Mouse (Mus musculus) midbrain, postnatal 0 days (tissue): ENCODE results near the gene 2210011C24Rik. TPM values are rescaled to one million over a fixed set of nuclear protein-coding genes. Genes with fewer than 3 reads are reported as not detected.
A peak's percentile ranks its signal among the peaks of the same experiment; 100 is the strongest.

ENCODE experiments used
- ATAC-seq: fragments of 200-750 bp; cut with Nextera tagmentation; 2 replicates; pipeline ENCODE4 v1.8.0; 2017; ENCODE audit warnings: moderate number of reproducible peaks, mild to moderate bottlenecking, moderate TSS enrichment, moderate library complexity; ENCODE audit not compliant: low FRiP score
- DNase-seq: peaks from one replicate; pipeline ENCODE4 v3.0.0-alpha.2; 2015; ENCODE audit warnings: low spot score
- H3K27ac ChIP-seq: fragments of 300-500 bp; sonication (generic); 2 replicates; pipeline ENCODE4 v1.5.1; 2014; ENCODE audit warnings: low read depth, mild to moderate bottlenecking, low read length, mixed read lengths
- H3K27me3 ChIP-seq: fragments of 300-500 bp; sonication (generic); 2 replicates; pipeline ENCODE4 v1.6.1; 2014; ENCODE audit warnings: low read length, control low read depth, mixed read lengths; ENCODE audit not compliant: insufficient read depth
- H3K36me3 ChIP-seq: fragments of 300-500 bp; sonication (generic); 2 replicates; pipeline ENCODE4 v1.6.1; 2014; ENCODE audit warnings: low read length, control low read depth, mixed read lengths; ENCODE audit not compliant: insufficient read depth
- H3K4me1 ChIP-seq: fragments of 300-500 bp; sonication (generic); 2 replicates; pipeline ENCODE4 v1.6.1; 2014; ENCODE audit warnings: mild to moderate bottlenecking, control low read depth, antibody characterized with exemption, low read length, mixed read lengths; ENCODE audit not compliant: insufficient read depth
- H3K4me2 ChIP-seq: fragments of 300-500 bp; sonication (generic); 2 replicates; pipeline ENCODE4 v1.6.1; 2014; ENCODE audit warnings: low read depth, mild to moderate bottlenecking, low read length, mixed read lengths; ENCODE audit not compliant: poor library complexity, severe bottlenecking
- H3K4me3 ChIP-seq: fragments of 300-500 bp; sonication (generic); 2 replicates; pipeline ENCODE4 v1.5.1; 2014; ENCODE audit warnings: low read depth, mild to moderate bottlenecking, low read length, moderate library complexity
- H3K9ac ChIP-seq: fragments of 300-500 bp; sonication (generic); replicated peaks from 2 replicates; pipeline ENCODE4 v1.6.1; 2014; ENCODE audit warnings: mild to moderate bottlenecking, low read length, moderate library complexity, mixed read lengths; ENCODE audit not compliant: poor library complexity, severe bottlenecking
- H3K9me3 ChIP-seq: fragments of 300-500 bp; sonication (generic); 2 replicates; pipeline ENCODE4 v1.6.1; 2016; ENCODE audit warnings: low read length, control low read depth
- CTCF ChIP-seq: IDR thresholded peaks from 2 replicates; pipeline ENCODE4 v1.5.1; 2016; ENCODE audit warnings: antibody characterized with exemption, mild to moderate bottlenecking
- WGBS: fragments of 180-500 bp; shearing (Covaris S2); extraction: QIAGEN DNeasy Blood & Tissue Kit; methylation state at CpG from one replicate; pipeline ENCODE4 v1.1.7; 2014; 5-methylcytosine and 5-hydroxymethylcytosine counted together
- polyA plus RNA-seq: library from polyadenylated mRNA; unstranded; fragments of >200 nt; fragmentation: Nextera tagmentation; extraction: Ambion mirVana; gene quantifications from 2 replicates; pipeline ENCODE4 v1.2.1, GENCODE M21; 2015
- total RNA-seq: library from RNA; depleted of rRNA; stranded (reverse); fragments of >200 nt; gene quantifications from 2 replicates; pipeline ENCODE4 v1.2.3, GENCODE M21; 2014

The 2210011C24Rik gene
- total and polyA plus RNA-seq, 2 experiments from 2014 or later: 0.43 to 0.66 TPM

DNA sequence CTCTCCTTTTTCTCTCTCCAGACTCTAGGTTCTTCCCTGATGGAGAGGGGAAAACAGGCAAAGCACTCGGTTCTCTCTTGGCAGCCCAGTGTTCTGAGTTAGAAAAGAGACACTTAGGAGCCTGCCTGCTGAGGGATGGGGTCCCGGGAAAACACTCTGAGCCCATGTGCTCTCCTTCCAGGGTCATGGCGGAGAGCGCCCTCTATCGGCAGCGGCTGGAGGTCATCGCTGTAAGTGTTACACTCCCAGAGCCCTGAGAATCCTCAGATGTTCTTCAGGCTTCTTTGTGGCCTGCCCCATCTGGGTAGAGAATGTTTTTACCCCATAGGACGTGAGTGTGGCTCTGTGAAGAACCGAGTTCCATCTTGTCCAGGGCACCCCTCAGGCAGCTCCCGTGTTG lies 12.2 kb upstream of the 2210011C24Rik start:
- Histone ChIP-seq H3K27me3 (peaks cover 29% of the 10 kb centered on the region; the same call in 1 of the 2 replicates), H3K4me3 (no peak overlapping the region), H3K27ac (no peak overlapping the region), H3K4me2 (no peak overlapping the region), H3K4me1 (no peaks in the 10 kb centered on the region), H3K9ac (no peak overlapping the region), H3K9me3 (no peaks in the 10 kb centered on the region), H3K36me3 (no peaks in the 10 kb centered on the region)
- ATAC-seq (no peak), DNase-seq (no peak)
- 12% methylated on average over 10 of the region's 10 CpGs for WGBS
- peak; percentile 64 for TF ChIP-seq CTCF

DNA sequence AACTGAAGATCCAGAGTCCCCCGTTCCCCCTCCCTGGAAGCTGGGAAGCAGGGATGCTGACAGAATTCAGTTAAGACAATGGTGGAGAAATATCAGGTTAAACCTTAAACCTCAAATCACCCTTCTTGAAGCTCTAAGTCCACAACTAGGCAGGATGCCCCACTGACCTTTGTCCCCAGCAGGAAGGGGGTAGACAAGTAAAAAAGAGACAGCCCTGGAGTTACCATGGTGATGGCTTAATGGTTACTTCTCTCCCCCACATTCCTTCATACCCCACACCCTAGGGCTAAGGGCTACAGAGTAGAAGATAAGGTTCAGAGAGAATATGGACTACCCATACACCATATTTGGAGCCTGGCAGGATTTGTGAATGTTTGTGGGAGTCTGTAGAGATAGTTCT lies 11.7 kb upstream of the 2210011C24Rik start:
- H3K9me3 ChIP-seq: no peaks in the 10 kb centered on the region
- no peak for DNase-seq
- H3K4me3 ChIP-seq: no peak overlapping the region
- TF ChIP-seq CTCF: no peak
- H3K27me3 ChIP-seq: peaks cover 27% of the 10 kb centered on the region; the same call in 1 of the 2 replicates
- H3K9ac ChIP-seq: no peak overlapping the region
- H3K27ac ChIP-seq: no peak overlapping the region
- no peak overlapping the region for H3K4me2 ChIP-seq
- no peaks in the 10 kb centered on the region for H3K36me3 ChIP-seq
- 53% methylated on average over 1 of the region's 1 CpGs for WGBS
- no peak for ATAC-seq
- no peaks in the 10 kb centered on the region for H3K4me1 ChIP-seq

DNA sequence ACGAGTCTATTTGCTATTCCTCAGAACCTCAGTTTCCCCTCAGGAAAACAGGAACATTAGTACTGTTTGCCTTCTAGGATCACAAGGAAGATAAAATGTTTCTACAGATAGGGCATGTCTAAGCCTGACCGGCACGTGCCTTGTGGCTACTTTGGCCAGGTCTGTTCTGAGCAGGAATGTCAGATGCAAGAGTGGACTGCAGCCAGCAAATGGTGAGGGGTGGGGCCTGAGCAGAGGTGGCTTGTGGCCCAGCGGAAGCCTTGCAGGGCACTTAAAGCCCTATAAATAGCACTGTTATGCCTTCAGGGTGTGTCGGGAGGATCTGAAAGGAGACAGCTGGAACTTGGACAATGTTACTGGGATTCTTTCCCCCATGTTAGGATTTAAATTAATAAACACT lies 11.1 kb upstream of the 2210011C24Rik start:
- WGBS: 53% methylated on average over 5 of the region's 5 CpGs
- ATAC-seq: no peak
- Histone ChIP-seq H3K9ac (no peak overlapping the region), H3K36me3 (no peaks in the 10 kb centered on the region), H3K4me1 (no peaks in the 10 kb centered on the region), H3K27me3 (peaks cover 22% of the 10 kb centered on the region; the same call in 1 of the 2 replicates), H3K4me3 (no peak overlapping the region), H3K9me3 (no peaks in the 10 kb centered on the region), H3K4me2 (no peak overlapping the region), H3K27ac (no peak overlapping the region)
- no peak for TF ChIP-seq CTCF
- DNase-seq: no peak

DNA sequence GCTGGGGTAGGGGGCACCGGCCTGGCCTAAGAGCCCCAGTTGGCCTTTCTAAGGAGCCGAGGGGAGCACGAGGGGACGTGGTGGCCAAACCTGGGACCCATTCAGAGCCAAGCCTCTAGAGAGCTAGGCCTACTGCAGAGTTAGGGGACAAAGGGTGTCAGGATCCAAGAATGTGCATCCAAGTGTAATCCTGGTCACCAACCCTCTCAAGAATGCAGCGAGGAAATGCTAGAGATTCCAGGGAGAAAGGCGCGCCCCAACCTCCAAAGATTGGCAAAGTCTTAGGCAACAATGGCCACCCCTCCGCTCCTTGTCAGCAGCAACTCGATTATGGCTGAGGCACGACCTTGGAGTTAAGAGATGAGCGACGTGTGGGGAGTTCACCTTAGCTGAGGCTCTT lies 9.6 kb upstream of the 2210011C24Rik start:
- ATAC-seq (no peak), DNase-seq (no peak)
- WGBS: 33% methylated on average over 12 of the region's 12 CpGs
- Histone ChIP-seq H3K4me2 (no peak overlapping the region), H3K27me3 (peaks cover 10% of the 10 kb centered on the region; the same call in 1 of the 2 replicates), H3K4me3 (no peak overlapping the region), H3K4me1 (no peaks in the 10 kb centered on the region), H3K9me3 (no peaks in the 10 kb centered on the region), H3K9ac (no peak overlapping the region), H3K36me3 (no peaks in the 10 kb centered on the region), H3K27ac (no peak overlapping the region)
- TF ChIP-seq CTCF: no peak

DNA sequence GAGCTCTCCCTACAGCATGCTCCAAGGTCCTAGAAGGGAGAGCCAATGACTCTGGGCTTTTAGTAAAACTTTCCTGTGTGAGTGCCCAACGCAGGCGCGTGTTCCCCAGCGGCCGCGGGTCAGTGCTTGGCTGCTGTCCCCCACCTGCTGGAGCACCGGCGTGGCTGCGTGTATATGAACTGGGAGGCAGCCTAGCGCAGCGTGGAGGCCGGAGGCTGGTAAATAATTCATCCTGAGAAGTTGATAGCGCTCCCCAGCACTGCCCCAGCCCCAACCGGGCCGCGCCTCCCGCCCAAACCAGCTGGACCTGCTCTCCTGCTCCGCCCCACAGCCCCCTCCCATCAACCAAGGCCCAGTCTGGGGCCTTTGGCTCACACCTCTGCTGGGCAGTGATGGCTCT lies 9.1 kb upstream of the 2210011C24Rik start, which contains the start of gene Palm3:
Gene Palm3, plus strand, starts transcription at position 376 of the 400 bp plus-strand sequence.
- ATAC-seq (no peak), DNase-seq (no peak)
- Histone ChIP-seq H3K4me3 (no peak within 1 kb of the TSS), H3K4me2 (no peak within 1 kb of the TSS), H3K9ac (no peak within 1 kb of the TSS), H3K4me1 (no peaks in the 10 kb centered on the region), H3K27ac (no peak within 1 kb of the TSS), H3K36me3 (no peaks in the 10 kb centered on the region), H3K27me3 (0 out of 2 replicates have a peak, but pooled peaks cover 8% of the 10 kb centered on the region), H3K9me3 (no peaks in the 10 kb centered on the region)
- TF ChIP-seq CTCF: no peak
- 7% methylated on average over 18 of the region's 18 CpGs for WGBS

DNA sequence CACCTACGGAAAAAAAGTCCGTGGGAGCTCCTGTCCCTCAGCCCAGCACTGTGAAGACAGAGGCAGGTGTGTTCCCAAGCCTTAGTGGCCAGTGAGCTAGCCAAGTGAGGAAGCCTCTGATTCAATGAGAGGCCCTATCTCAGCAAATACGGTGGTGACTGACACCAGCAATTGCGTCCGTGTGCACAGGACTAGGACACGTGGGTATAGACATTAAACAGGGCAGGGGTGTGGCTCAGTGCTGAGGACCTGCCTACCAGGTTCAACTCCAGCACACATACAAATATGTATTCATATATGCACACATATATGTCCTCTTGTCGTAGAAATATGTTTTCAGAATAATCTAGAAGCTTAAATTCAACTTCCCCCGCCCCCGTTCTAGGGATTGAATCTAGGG lies 7.8 kb upstream of the 2210011C24Rik start:
- Histone ChIP-seq H3K27ac (no peak overlapping the region), H3K4me1 (no peaks in the 10 kb centered on the region), H3K36me3 (no peaks in the 10 kb centered on the region), H3K4me2 (no peak overlapping the region), H3K9me3 (no peaks in the 10 kb centered on the region), H3K27me3 (0 out of 2 replicates have a peak, but pooled peaks cover 8% of the 10 kb centered on the region), H3K4me3 (no peak overlapping the region), H3K9ac (no peak overlapping the region)
- no peak for TF ChIP-seq CTCF
- WGBS: 85% methylated on average over 9 of the region's 9 CpGs
- DNase-seq (no peak), ATAC-seq (no peak)
